Mouse (Mus musculus) midbrain, postnatal 0 days (tissue): ENCODE measurements around the gene Hsbp1. TPM values are rescaled to one million over a fixed set of nuclear protein-coding genes. Genes with fewer than 3 reads are reported as not detected.

Experiments
- ATAC-seq: fragments of 200-750 bp; cut with Nextera tagmentation; 2 replicates; pipeline ENCODE4 v1.8.0; 2017; ENCODE audit warnings: moderate number of reproducible peaks, mild to moderate bottlenecking, moderate TSS enrichment, moderate library complexity; ENCODE audit not compliant: low FRiP score
- DNase-seq: peaks from one replicate; pipeline ENCODE4 v3.0.0-alpha.2; 2015; ENCODE audit warnings: low spot score
- H3K27ac ChIP-seq: fragments of 300-500 bp; sonication (generic); 2 replicates; pipeline ENCODE4 v1.5.1; 2014; ENCODE audit warnings: low read depth, mild to moderate bottlenecking, low read length, mixed read lengths
- H3K27me3 ChIP-seq: fragments of 300-500 bp; sonication (generic); 2 replicates; pipeline ENCODE4 v1.6.1; 2014; ENCODE audit warnings: low read length, control low read depth, mixed read lengths; ENCODE audit not compliant: insufficient read depth
- H3K36me3 ChIP-seq: fragments of 300-500 bp; sonication (generic); 2 replicates; pipeline ENCODE4 v1.6.1; 2014; ENCODE audit warnings: low read length, control low read depth, mixed read lengths; ENCODE audit not compliant: insufficient read depth
- H3K4me1 ChIP-seq: fragments of 300-500 bp; sonication (generic); 2 replicates; pipeline ENCODE4 v1.6.1; 2014; ENCODE audit warnings: mild to moderate bottlenecking, control low read depth, antibody characterized with exemption, low read length, mixed read lengths; ENCODE audit not compliant: insufficient read depth
- H3K4me2 ChIP-seq: fragments of 300-500 bp; sonication (generic); 2 replicates; pipeline ENCODE4 v1.6.1; 2014; ENCODE audit warnings: low read depth, mild to moderate bottlenecking, low read length, mixed read lengths; ENCODE audit not compliant: poor library complexity, severe bottlenecking
- H3K4me3 ChIP-seq: fragments of 300-500 bp; sonication (generic); 2 replicates; pipeline ENCODE4 v1.5.1; 2014; ENCODE audit warnings: low read depth, mild to moderate bottlenecking, low read length, moderate library complexity
- H3K9ac ChIP-seq: fragments of 300-500 bp; sonication (generic); replicated peaks from 2 replicates; pipeline ENCODE4 v1.6.1; 2014; ENCODE audit warnings: mild to moderate bottlenecking, low read length, moderate library complexity, mixed read lengths; ENCODE audit not compliant: poor library complexity, severe bottlenecking
- H3K9me3 ChIP-seq: fragments of 300-500 bp; sonication (generic); 2 replicates; pipeline ENCODE4 v1.6.1; 2016; ENCODE audit warnings: low read length, control low read depth
- CTCF ChIP-seq: IDR thresholded peaks from 2 replicates; pipeline ENCODE4 v1.5.1; 2016; ENCODE audit warnings: antibody characterized with exemption, mild to moderate bottlenecking
- WGBS: fragments of 180-500 bp; shearing (Covaris S2); extraction: QIAGEN DNeasy Blood & Tissue Kit; methylation state at CpG from one replicate; pipeline ENCODE4 v1.1.7; 2014; 5-methylcytosine and 5-hydroxymethylcytosine counted together
- polyA plus RNA-seq: library from polyadenylated mRNA; unstranded; fragments of >200 nt; fragmentation: Nextera tagmentation; extraction: Ambion mirVana; gene quantifications from 2 replicates; pipeline ENCODE4 v1.2.1, GENCODE M21; 2015
- total RNA-seq: library from RNA; depleted of rRNA; stranded (reverse); fragments of >200 nt; gene quantifications from 2 replicates; pipeline ENCODE4 v1.2.3, GENCODE M21; 2014

The Hsbp1 gene
- total and polyA plus RNA-seq, 2 experiments from 2014 or later = 445 to 1,211 TPM

- Histone ChIP-seq H3K9me3 (no peaks in the 10 kb centered on the region), H3K4me3 (no peak overlapping the region), H3K27me3 (no peaks in the 10 kb centered on the region), H3K9ac (no peak overlapping the region), H3K4me1 (no peaks in the 10 kb centered on the region), H3K4me2 (no peak overlapping the region), H3K27ac (no peak overlapping the region), H3K36me3 (no peaks in the 10 kb centered on the region)
- TF ChIP-seq CTCF = no peak
- DNase-seq (no peak), ATAC-seq (no peak)
- 67% methylated on average over 7 of the region's 7 CpGs for WGBS
Measured at GRCm38 (mm10) chr8:119378476-119378875, 34.2 kb downstream of the Hsbp1 start.

- Histone ChIP-seq H3K4me3 (no peak overlapping the region), H3K4me2 (no peak overlapping the region), H3K27me3 (no peaks in the 10 kb centered on the region), H3K9me3 (no peaks in the 10 kb centered on the region), H3K4me1 (no peaks in the 10 kb centered on the region), H3K9ac (no peak overlapping the region), H3K36me3 (no peaks in the 10 kb centered on the region), H3K27ac (no peak overlapping the region)
- TF ChIP-seq CTCF = peak; percentile 67
- WGBS = 34% methylated on average over 4 of the region's 4 CpGs
- no peak for ATAC-seq
- DNase-seq = no peak
Measured at GRCm38 (mm10) chr8:119380619-119381018, 36.3 kb downstream of the Hsbp1 start.

GRCm38 (mm10) chr8:119384478-119384877, 40.2 kb downstream of the Hsbp1 start:
- Histone ChIP-seq H3K4me2 (no peak overlapping the region), H3K4me3 (no peak overlapping the region), H3K4me1 (no peaks in the 10 kb centered on the region), H3K9ac (no peak overlapping the region), H3K36me3 (no peaks in the 10 kb centered on the region), H3K27ac (no peak overlapping the region), H3K27me3 (no peaks in the 10 kb centered on the region), H3K9me3 (no peaks in the 10 kb centered on the region)
- peak; percentile 89 for DNase-seq
- WGBS = 18% methylated on average over 10 of the region's 10 CpGs
- no peak for ATAC-seq
- peak; percentile 89 for TF ChIP-seq CTCF

GRCm38 (mm10) chr8:119385854-119386253, 41.6 kb downstream of the Hsbp1 start:
- no peak for TF ChIP-seq CTCF
- H3K4me1 ChIP-seq = no peaks in the 10 kb centered on the region
- DNase-seq (no peak), ATAC-seq (no peak)
- no peak overlapping the region for H3K4me2 ChIP-seq
- WGBS = 77% methylated on average over 6 of the region's 6 CpGs
- H3K27ac ChIP-seq = no peak overlapping the region
- H3K4me3 ChIP-seq = no peak overlapping the region
- no peaks in the 10 kb centered on the region for H3K27me3 ChIP-seq
- H3K36me3 ChIP-seq = no peaks in the 10 kb centered on the region
- H3K9me3 ChIP-seq = no peaks in the 10 kb centered on the region
- no peak overlapping the region for H3K9ac ChIP-seq

GRCm38 (mm10) chr8:119386988-119387387, 42.7 kb downstream of the Hsbp1 start:
- Histone ChIP-seq H3K9me3 (no peaks in the 10 kb centered on the region), H3K27ac (no peak overlapping the region), H3K4me2 (no peak overlapping the region), H3K36me3 (no peaks in the 10 kb centered on the region), H3K27me3 (no peaks in the 10 kb centered on the region; the same call in 1 of the 2 replicates), H3K4me3 (no peak overlapping the region), H3K4me1 (no peaks in the 10 kb centered on the region), H3K9ac (no peak overlapping the region)
- ATAC-seq (no peak), DNase-seq (no peak)
- 78% methylated on average over 6 of the region's 6 CpGs for WGBS
- TF ChIP-seq CTCF = no peak

GRCm38 (mm10) chr8:119394097-119394496, 49.8 kb downstream of the Hsbp1 start:
- TF ChIP-seq CTCF = no peak
- no peaks in the 10 kb centered on the region for H3K9me3 ChIP-seq
- H3K4me2 ChIP-seq = peak overlapping the region; percentile 99
- H3K4me1 ChIP-seq = peaks cover 9% of the 10 kb centered on the region
- no peaks in the 10 kb centered on the region; the same call in 1 of the 2 replicates for H3K27me3 ChIP-seq
- H3K9ac ChIP-seq = peak overlapping the region; percentile 94
- peak overlapping the region; percentile 92; the same call in 1 of the 2 replicates for H3K27ac ChIP-seq
- H3K4me3 ChIP-seq = peak overlapping the region; percentile 79
- WGBS = 85% methylated on average over 9 of the region's 9 CpGs
- ATAC-seq = no peak
- peaks cover 4% of the 10 kb centered on the region; the same call in 1 of the 2 replicates for H3K36me3 ChIP-seq
- no peak for DNase-seq
